Mouse (Mus musculus): ENCODE data around the gene Gapdh. TPM values are rescaled to one million over a fixed set of nuclear protein-coding genes. Genes with fewer than 3 reads are reported as not detected.

The Gapdh gene
- total RNA-seq (2021): 1,000 to 10,000 TPM; 3,924 to 4,148 TPM
- long read RNA-seq, experiment 1, partial matches to known transcripts: 0 of 13 reads
- long read RNA-seq, experiment 1, other reads (novel, unspliced or antisense): 8 of 13 reads
- long read RNA-seq, experiment 2, partial matches to known transcripts: 0 of 12 reads
- long read RNA-seq, experiment 2, other reads (novel, unspliced or antisense): 7 of 12 reads

- DNase-seq: peak; percentile 86 to 91
- intact Hi-C loops (cut with DNase I): no loop called here
These were observed at the start of gene Gapdh for GRCm38 (mm10) chr6:125166051-125166751. Gene Gapdh (minus strand): TSS chr6:125166467.

DNA sequence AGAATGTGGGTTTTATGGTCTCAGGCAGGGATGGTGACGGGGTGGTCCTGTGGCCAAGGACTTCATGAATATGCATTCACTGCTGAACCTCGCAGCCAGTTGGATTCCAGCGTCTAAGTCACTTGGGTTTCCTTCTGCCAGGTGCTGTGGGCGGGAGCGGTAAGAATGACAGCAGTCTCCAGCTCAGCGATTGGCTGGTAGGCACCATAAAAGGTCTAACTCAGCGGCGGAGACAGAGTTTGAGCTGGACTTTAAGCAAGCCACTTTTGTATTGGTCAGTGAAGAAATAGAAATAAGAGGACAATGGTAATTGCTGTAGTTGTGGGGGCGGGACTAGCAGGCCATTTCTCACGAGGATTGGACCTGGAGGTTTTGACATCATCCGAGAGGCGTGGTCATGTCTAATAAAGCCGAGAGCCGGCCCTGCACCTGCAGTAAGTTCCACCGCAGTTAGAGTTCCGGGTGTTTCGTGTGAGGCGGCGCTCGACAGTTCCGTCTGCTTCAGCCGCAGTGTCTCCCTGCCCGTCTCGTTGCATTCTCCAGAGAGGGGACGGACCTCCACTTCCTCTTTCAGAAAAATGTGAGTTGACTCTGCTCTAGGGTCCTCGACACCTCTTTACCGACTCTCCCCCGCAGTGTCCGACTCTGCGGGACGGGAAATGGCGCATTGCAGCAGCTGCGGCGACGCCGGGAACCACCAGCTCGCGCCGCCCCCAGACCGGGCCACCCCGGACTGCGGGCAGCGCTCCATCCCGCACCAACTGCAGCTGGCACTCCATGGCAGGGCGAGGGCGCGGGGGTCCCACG lies 49.1 kb upstream of the Gapdh start, which contains the start of gene Vamp1:
Gene Vamp1 (plus strand): TSS at position 404 of the 807 bp plus-strand sequence.
- intact Hi-C loops (cut with DNase I): loop anchor here (5.0 kb wide), 1 partner anchor 147 kb away; no protein-coding TSS in a partner anchor
- DNase-seq: peak; percentile 88 to 94

GRCm38 (mm10) chr6:125213715-125214114 lies 47.4 kb upstream of the Gapdh start:
- intact Hi-C loops (cut with DNase I): no loop called here

GRCm38 (mm10) chr6:125213129-125213528 lies 46.9 kb upstream of the Gapdh start:
- DNase-seq: no peak
- intact Hi-C loops (cut with DNase I): no loop called here

More at GRCm38 (mm10) chr6:125213715-125214114, 47.4 kb upstream of the Gapdh start:
- DNase-seq: no peak

DNA sequence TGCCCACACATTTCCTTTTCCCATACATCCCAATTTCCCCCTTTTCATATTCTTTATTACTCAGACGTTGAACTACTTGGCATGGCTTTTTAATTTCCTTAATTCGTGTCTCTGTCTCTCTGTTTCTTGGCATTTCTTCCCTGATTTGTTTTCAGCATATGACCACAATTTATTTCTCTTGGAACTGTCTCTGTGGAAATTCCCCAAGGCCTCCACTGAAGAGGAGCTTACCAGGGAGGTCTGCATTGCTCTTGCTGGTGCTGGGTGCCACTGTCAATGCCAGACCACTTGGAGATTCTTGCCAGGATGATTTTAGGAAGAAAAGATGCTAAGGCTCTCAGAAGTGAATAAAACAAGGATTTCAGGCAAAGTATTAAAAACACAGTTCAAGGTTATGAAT lies 46.4 kb upstream of the Gapdh start:
- no peak for DNase-seq
- intact Hi-C loops (cut with DNase I): no loop called here

GRCm38 (mm10) chr6:125210436-125210835 lies 44.2 kb upstream of the Gapdh start:
- intact Hi-C loops (cut with DNase I): no loop called here
- DNase-seq: no peak

DNA sequence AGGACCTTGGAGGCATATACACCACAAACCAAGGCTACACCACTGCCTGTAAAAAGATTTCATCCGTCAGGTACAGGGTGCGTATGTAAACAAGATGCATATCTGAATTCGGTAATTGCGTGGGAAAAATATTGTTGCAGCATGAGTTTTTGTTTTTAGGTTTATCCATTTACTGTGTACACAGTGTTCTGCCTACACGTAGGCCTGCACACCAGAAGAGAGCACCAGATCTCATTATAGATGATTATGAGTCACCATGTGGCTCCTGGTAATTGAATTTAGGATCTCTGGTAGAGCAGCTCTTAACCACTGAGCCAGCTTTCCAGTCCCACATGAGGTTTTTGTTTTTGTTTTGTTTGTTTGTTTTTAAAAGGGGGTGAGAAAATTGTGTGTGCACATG lies 30.9 kb upstream of the Gapdh start:
- no peak for DNase-seq
- intact Hi-C loops (cut with DNase I): no loop called here

GRCm38 (mm10) chr6:125196301-125196700 lies 30.0 kb upstream of the Gapdh start:
- DNase-seq: no peak
- intact Hi-C loops (cut with DNase I): no loop called here

DNA sequence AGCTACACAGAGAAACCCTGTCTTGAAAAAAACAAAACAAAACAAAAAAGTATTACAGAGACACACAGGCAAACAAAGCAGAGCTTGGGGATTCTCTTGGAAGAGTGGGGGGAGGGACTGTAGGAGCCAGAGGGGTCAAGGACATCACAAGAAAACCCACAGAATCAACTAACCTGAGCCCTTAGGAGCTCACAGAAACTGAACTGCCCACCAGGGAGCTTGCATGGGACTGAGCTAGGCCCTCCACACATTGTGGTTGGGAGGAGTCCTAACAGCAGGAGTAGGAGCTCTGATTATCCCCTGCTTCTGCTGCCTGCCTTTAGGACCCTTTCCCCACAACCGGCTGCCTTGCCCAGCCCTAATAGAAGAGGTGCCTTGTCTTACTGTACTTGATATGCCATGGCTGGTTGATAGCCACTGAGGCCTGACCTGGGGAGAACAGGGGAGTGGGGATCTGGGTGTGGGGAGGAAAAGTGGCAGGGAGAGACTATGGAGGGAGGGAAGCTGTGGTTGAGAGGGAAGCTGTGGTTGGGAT lies 29.3 kb upstream of the Gapdh start:
- intact Hi-C loops (cut with DNase I): no loop called here
- DNase-seq: no peak

- DNase-seq: no peak
- intact Hi-C loops (cut with DNase I): loop anchor here (5.0 kb wide), 1 partner anchor 46 kb away; the partner anchor contains the start of gene Iffo1
These were observed 27.1 kb upstream of the Gapdh start for GRCm38 (mm10) chr6:125193390-125193789.

DNA sequence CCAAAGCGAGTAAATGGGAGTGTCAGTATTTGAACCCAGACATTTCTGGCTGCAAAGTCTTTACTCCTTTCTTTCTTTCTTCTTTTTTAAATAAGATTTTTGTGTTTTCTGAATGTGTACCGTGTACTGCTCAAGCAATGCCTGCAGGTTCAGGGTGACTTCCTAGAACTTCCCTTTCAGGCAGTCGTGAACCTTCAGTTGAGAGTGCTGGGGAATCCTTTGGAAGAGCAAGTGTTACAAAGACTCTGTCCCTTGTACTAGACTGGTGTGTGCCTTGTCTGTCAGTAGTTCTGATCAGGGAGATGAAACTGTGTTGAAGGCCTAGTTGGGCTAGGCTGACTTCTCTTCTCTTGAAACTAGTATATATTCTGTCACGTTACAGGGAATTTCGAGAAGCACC lies 26.6 kb upstream of the Gapdh start:
- DNase-seq: no peak
- intact Hi-C loops (cut with DNase I): loop anchor here (5.0 kb wide), 1 partner anchor 46 kb away; the partner anchor contains the start of gene Iffo1

- DNase-seq: peak; percentile 89 to 93
- intact Hi-C loops (cut with DNase I): loop anchor here (5.0 kb wide), 1 partner anchor 45 kb away; the partner anchor contains the start of gene Iffo1
These were observed 25.9 kb upstream of the Gapdh start for GRCm38 (mm10) chr6:125192016-125192714.

GRCm38 (mm10) chr6:125191332-125192015 lies 25.2 kb upstream of the Gapdh start, which contains the start of the genes Ncapd2 and Mrpl51:
Gene Ncapd2 (minus strand): TSS chr6:125191701.
Gene Mrpl51 (plus strand): TSS chr6:125191801.
- intact Hi-C loops (cut with DNase I): loop anchor here (5.0 kb wide), 1 partner anchor 44 kb away; the partner anchor contains the start of gene Iffo1
- DNase-seq: peak; percentile 98

DNA sequence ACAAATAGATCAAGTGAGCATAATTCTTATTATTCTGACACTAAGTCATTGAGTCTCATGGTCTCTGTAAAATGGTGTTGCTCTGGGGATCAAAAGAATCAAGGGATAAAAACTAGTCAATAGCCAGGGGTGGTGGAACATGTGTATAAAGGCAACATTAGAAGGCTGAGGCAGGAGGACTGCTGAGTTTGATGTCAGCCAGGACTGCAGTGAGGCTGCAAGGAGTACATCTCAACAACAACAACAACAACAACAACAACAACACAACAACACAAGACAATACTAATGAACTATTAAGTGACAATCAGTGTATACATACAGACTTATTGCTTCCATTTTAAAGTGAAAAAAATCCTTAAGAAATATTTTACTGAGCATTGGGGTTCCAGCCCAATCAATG lies 24.5 kb upstream of the Gapdh start:
- intact Hi-C loops (cut with DNase I): loop anchor here (5.0 kb wide), 1 partner anchor 44 kb away; the partner anchor contains the start of gene Iffo1
- DNase-seq: no peak

- intact Hi-C loops (cut with DNase I): no loop called here
- DNase-seq: no peak
These were observed 19.9 kb upstream of the Gapdh start for GRCm38 (mm10) chr6:125186203-125186602.

GRCm38 (mm10) chr6:125182133-125182532 lies 15.9 kb upstream of the Gapdh start:
- intact Hi-C loops (cut with DNase I): no loop called here

GRCm38 (mm10) chr6:125179601-125180000 lies 13.3 kb upstream of the Gapdh start:
- no peak for DNase-seq
- intact Hi-C loops (cut with DNase I): no loop called here

More at GRCm38 (mm10) chr6:125182133-125182532, 15.9 kb upstream of the Gapdh start:
- DNase-seq: no peak

DNA sequence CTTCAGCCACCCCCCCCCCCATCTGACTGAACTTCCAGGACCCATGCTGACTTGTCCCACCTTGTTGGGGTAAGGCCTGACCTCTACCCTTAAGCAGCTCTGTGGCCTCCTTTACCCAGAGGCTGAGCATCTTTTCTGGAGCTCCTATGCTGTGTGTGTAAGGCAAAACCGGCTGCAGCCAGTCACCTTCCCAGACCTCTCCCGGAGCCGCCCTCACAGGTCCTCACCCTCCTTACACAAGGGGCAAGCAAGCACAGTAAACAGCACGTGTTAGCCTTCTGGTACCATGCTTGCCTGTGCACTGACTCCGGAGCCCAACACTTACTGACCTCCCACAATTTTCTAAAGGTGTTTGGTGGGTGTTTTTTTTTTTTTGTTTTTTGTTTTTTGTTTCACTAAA lies 9.2 kb upstream of the Gapdh start:
- DNase-seq: no peak
- intact Hi-C loops (cut with DNase I): no loop called here

DNA sequence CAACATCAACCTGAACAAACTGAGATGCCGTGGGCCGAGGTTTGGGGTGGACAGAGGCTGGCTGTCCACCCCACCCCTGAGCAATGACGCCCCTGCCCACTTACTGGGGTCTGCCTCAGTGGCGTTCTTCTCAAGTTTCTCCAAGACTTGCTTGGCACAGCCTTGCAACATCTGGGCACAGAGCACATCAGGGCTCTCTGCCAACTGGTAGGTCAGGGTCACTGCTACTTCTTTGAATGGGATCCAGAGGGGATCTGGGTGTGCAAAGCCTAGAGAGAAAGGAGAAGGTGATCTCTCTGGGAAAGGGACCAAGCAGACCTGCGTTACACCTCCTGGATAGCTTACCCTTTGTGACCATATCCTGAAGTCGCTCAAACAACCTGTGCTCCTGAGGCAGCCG lies 7.0 kb upstream of the Gapdh start:
- DNase-seq: no peak
- intact Hi-C loops (cut with DNase I): no loop called here

Measured in heart, postnatal 14 days (tissue).